Mouse (Mus musculus) left cerebral cortex, adult 11 months (tissue): ENCODE data around the gene Rab31.

Experiments used
- DNase-seq: peaks from one replicate; pipeline ENCODE4 v3.0.0; 2022; ENCODE audit warnings: low spot score

Rab31 gene

DNA sequence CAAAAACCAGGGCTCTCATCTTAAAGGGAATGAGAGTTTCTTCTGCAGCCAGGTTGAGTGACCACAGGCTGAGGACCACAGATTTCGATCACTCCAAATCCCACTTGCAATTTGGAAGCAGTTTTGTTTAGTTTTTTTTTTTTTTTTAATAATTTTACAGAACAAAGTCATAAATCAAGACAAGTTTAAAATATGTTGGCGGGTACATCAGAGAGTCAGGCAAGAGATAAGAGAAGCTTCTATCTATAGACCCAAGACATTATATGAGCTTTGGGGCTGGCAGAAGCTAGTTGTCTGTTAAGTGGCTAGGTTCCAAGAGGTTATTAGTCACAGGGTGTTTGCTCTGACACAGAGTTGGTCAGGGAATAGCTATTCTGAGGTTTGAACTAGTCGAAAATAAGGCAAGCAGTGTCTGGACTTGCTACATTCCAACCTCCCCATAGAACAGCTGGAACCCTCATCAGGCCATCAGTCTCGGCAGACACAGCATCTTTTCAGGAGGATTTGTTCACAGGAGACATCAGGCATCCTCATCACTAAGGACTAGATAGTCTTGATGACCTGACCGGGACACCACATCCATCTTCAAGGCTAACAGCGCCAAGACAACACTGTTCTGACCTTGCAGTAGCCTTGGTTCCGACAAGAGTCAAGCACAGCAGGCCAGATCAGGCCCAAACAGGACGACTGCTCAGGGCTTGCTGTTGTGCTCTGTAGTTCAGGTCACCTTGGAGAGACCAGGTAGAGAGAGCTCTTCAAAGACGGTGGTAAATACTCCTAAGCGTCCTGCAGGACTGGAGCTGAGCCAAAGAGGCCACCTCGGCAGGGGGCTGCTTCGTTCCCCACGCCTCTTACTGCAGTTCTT, 68.8 kb downstream of the Rab31 start:
- DNase-seq: no peak

DNA sequence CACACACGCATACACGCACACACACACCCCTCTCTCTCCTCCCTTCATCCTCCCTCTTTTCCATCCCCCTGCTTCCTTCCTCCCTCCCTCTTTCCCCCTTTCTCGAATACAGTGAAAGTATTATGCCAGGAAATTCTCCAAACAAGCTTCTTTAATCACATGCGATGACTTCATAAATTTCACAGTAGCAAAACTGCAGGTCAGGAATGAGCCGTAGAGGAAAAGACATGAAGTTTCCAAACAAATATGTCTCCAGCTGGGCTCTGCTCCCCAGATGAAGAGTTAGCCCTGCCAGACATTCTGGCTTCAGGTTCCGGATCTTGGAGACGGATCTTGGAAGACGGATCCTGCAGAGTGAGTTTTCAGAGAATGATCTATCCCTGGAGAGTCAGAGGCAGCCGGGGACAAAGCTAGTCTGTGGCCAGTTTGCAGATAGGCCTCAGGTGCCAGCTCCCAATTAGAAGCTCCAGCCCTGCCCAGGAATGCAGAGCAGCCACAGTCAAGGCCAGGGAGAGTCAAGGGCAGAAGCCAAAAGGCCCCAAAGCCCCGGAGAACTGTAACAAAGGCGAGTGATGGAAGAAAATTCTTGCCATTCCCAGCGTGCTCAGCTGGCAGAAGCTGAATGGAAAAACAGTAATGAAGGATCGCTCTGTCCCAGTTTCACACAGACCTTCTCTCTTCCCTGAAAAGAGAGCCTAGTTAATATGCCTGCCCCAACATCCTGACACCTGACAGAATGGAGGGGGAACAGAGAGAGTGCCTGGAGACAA, 70.6 kb downstream of the Rab31 start:
- DNase-seq: peak; percentile 50

DNA sequence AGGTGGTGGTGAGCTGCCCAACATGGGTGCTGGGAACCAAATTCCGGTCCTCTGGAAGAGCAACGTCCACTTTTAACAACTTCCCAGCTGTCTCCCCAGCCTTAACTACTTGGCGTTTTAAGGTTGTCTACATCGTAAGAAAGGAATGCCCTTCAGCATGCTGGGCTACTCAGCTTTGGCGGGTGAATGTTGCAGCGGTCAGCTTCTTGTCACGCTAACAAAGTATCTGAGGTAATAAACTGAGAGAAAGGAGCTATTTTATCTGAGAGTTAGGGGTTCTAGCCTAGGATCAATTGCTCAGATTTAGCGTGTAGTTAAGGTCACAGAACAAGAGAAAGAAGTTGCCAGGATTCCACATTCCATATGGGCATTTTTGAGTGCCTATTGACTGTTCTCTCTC, 71.2 kb downstream of the Rab31 start:
- no peak for DNase-seq

DNA sequence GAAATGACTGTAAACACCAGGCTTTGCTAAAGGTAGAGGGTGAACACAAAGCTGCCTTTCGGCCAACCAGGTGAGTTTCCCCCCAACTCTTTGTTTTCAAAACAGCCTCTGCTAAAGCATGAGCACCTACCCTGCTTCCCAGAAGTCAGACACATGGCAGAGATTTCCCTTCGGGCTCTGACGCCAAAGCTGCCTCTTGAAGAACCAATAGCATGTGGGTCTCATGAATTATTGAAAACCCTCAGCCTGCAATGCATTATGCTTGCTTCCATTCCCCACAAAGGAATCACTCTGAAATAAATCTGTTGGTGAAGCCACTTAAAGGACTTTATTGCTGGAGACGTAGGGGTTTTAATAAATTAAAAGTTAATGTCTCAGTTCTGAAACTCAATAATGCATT, 72.5 kb downstream of the Rab31 start:
- DNase-seq: no peak

DNA sequence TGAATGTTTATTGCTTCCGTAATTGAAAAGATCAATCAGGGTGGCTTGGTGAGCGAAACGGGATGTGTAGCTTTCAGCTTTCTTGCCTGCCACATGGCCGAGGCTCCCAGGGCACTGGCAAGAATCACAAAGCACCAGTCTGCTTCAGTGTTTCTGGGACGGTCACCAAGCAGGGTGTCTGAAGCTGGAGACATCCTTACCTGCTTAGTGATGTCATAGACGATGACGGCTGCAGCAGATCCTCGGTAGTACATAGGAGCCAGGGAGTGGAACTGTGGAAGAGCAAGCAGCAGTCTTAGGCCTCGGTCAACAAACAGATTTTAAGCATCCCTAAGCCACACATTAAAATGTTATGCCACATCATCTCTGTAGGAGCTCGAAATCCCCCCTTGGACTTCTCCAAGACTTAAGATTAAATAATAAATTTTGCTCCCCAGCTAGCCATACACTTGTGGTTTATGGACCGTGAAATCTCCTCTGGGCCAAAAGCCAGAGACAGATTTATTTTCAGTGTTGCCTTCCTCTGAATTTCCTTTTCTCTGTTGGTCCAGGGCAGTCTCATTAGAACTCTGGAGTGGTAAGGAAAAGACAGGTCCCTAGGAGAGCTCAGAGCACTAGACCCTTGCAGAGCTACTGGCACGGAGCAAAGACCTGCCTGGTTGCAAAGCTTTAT, 74.6 kb downstream of the Rab31 start:
- DNase-seq: no peak

DNA sequence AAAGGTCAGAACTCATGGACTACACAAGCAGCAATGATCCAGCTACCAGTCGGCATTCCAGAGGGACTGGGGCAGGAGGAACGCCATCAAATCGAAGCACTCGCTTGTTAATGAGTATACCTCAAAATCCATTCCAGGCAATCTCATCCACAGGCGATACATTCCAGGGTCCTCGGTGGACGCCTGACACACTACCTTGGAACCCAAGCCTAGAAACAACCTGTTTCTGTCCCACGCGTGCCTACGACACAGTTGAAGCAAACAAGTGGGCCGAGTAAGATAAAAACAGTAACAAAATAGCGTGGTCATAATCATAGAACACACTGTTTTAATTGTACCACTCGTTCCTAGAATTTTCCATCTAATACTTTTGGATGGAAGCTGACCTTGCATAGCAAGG, 75.6 kb downstream of the Rab31 start:
- no peak for DNase-seq

DNA sequence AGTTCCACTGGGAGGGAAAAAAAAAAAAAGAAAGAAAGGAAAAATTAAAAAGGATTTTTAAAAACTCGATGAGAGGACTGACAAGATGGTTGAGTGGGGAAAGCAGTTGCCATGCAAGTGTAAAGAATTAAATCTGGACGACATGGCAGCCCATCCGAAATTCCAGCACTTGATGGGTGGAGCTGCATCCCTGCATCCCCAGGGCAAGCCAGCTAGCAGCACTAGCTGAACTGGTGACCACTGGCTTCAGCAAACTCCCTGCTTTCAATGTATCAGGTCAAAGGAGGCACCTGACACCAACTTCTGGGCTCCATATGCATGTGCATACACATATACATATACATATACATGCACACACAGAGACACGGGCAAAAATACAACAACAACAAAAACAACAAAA, 80.3 kb downstream of the Rab31 start:
- DNase-seq: no peak

DNA sequence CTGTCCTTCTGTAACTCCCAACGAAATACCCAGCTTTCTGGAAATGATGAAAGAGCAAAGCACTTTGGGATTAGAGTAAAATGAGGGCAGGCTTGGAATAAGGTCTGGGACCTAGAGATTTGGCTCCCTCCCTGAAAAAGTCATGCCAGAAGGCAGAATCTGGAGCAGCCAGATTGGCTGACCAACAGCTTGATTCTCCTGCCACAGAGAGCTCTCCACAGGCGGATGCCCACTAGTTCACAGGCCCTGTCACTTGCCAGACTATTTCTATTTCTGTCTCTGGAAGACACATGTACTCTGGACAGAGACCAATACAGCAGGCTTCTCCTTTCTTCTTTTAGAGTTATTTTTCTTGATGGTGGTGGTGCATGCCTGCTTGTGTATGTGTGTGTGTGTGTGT, 88.8 kb downstream of the Rab31 start:
- no peak for DNase-seq

DNA sequence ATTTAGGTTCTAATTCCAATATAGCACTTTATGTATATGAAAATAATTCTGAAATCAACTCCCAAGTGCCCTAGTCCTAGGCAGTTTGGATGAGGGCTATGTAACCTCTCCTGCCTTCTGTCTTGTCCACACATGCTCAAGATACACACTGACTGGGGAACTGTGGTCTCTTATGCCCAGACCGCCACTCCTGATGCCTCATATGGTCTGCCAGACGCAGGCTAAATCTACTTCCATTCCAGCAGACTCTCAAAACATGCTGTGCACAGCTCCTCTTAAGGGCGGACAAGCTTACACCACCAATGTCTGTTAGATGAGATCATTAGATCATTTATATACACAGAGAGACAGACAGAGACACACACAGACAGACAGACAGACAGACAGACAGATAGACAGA, 89.2 kb downstream of the Rab31 start:
- DNase-seq: no peak

DNA sequence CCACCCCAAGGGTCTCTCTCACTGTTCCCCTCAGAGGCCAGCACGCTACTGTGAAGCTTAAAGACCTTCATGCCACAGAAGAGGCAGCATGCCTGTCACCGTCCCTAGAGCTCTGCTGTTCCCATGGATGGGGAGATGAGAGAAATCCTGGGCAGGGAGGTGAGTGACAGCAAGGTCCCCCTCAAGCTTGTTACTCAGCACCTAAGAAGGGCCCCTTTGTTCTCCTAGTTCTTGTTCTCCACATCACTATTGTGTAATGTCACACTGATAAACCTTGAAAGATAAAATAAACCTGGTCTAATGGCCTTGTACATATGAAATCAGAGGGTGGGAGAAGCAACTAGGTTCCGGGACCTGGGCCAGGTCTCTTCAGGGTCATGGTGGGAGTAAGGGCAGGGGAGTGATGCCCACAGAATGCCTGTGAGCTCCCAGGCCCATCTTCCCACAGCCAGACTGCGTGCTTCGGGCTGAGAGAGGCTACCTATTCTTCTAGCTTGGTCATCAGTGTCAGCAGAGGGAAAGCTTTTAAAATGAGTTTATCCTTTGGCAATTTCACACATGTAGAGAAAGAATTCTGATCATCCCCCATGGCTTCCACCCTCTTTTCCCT, 90.4 kb downstream of the Rab31 start:
- no peak for DNase-seq

DNA sequence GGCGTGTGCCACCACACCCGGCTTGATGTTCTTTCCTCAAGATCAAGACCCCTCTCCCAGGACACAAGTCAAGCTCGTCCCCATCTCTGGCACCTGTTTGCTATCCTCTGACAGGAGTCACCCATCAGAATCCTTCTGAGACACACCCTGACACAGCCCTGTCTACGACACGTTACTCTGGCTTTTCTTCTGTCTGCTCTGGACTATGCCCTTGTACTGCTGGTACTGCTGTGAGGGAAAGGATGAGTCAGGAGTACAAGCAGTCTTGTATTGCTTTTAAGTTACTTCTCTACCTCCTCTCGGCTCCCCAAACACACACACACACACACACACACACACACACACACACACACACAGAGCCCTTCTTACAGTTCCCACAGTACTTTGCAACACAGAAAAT, 91.0 kb downstream of the Rab31 start:
- DNase-seq: no peak

DNA sequence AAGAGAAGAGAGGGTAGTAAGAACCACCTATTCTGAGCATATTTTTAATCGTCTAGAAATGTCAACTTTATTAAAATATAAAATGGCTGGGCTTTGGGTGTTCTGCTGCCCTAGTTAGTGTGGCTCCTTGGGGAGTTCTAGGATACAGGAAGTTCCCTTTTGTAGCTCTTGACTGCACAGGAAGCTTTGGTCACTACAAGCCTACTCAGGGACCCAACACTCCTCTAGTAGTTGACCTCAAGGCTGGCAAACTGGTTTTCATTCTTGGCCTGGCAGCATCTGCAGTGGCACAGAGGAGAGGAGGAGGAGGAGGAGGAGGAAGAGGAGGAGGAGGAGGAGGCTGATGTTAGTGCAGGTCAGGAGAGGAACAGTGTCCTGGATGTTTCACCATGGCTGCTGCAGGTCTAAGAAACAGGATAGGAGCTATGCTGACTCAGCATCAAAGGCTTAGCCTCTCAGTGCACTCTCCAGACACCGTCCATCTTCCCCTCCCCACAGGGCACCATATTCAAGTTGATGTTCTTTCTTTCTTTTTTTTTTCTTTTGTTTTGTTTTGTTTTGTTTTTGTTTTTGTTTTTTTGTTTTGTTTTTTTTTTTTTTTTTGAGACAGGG, 91.6 kb downstream of the Rab31 start:
- DNase-seq: no peak

DNA sequence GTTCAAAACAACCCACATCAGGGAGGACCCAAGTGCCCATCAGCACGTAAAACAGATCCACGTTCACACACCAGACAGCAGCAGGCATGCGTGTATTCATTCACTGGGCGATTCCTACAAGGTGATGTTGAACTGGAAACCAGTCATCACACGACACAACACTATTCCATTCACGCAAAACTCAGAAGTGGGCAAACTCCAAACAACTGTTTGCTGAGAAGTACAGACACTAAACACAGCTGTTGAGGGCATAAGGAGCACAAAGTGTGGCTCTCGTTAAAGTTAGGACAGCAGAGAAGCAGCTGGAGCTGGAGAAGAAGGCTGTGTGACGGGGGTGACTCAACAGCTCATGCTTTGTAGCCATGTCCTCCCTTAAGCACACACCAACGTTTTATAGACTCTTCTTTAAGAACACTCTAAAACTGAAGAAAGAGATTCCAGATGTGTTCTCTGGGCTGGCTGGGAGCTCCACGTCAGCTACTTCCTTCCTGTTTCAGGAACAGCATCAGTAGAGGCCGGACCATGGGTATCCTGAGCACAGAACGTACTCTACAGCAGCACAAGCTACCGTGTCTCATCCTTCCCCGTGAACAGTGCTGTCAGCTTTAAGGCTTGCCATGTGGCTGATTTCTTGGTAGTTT, 92.6 kb downstream of the Rab31 start:
- no peak for DNase-seq

DNA sequence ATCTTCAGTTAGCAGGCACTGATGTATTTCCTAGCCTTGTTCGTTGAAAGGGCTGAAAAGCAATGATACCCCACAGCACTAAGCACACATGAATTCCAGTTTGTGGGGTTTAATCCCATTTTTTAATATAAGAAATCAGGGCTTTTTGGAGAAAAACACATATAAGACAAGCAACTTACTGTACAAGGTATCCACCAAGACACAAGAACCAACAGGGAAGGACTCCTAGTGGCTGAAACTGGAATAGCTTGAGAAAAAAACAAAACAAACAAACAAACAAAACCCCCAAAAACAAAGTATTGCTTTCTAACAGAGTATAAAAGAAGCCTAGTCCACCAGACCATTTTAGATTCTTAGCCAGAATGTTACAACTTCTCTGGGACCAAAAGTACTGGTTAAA, 94.8 kb downstream of the Rab31 start:
- DNase-seq: no peak

DNA sequence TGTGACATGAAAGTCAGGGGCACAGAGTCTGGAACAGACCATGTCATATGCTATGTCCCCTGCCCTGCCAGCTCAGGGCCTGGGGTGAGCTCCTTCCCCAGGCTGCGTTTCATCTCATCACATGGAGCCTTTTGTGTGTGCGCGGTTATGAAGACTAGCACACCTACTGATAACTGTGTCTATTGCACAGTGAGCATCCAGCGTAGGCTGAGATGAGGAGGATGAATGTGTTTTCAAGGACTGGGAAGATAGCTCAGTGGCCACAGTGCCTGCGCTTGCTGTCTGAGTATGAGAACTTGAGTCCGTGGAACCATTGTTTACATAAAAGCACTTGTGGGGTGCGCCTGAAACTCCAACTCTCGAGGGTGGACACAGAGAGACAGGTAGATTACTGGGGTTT, 96.0 kb downstream of the Rab31 start:
- no peak for DNase-seq

DNA sequence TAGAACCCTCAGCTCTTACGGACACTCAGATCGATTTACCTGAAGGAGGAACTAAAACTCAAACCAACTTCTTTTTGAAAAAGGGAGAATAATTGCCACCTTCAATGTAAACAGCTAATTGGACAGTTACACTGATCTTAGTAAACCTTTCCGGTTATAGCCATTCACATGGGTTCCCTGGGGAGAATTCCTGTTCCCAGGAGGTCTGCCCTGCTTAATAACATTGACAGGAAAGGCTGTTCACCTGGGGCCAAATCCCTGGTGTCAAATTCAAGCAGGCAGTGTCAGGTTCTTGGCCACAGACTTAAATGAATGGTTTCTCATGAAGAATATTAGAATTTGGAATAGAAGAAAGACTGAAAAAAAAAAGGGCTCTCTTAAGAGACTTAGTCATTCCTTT, 96.6 kb downstream of the Rab31 start:
- no peak for DNase-seq

DNA sequence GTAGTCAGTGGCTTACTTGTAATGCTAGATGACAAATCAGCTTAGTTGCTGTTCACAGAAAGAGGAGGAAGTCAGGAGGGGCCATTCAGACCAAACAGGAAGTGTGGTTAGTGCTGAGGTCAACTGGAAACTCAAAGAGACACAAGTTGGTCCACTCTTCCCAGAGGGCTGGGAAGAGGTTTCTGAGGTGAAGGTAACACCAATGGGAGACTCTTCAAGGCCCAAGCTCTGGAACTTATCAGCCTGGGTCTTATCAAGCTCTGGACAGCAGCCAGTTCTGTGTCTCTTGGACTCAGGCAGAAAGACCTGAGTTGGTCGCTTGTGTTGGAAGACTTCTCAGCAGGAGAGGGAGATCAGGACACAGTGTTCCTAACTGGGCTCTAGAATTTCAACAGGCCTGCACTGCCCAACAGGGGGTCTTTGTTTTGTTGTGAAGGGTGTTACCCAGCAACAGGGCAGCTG, 97.8 kb downstream of the Rab31 start:
- DNase-seq: no peak

DNA sequence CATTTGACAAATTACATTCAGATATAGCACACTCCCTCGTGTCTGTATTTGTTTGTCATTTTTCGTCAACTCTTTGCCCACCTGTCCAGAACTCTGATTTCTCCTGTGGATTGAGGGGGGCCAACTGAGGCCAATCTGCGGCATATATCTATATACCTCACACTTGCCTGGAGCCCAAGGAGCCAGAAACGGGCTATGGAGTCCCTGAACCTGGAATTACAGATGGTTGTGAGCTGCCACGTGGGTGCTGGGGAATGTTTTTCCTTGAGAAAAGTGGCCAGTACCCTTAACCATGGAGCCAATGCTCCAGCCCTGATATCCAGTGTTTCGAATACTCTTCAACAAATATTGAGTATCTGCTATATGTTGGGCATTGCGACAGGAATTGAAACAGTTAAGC, 99.6 kb downstream of the Rab31 start:
- DNase-seq: no peak

DNA sequence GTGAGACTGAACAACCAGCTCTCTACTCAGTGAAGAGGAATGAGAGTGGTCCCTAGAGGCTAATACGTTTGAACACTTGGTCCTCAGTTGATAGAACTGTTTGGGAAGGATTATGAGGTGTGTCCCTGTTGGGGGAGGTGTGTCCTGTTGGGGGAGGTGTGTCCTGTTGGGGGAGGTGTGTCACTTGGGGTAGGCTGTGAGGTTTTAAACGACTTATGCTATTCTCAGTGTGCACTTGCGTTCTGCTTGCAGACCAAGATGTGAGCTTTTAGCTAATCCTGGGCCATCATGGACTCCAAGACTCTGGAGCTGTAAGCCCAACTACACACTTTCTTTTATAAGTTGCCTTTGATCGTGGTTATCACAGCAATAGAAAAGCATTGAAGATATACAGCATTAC, 103.5 kb downstream of the Rab31 start:
- no peak for DNase-seq

DNA sequence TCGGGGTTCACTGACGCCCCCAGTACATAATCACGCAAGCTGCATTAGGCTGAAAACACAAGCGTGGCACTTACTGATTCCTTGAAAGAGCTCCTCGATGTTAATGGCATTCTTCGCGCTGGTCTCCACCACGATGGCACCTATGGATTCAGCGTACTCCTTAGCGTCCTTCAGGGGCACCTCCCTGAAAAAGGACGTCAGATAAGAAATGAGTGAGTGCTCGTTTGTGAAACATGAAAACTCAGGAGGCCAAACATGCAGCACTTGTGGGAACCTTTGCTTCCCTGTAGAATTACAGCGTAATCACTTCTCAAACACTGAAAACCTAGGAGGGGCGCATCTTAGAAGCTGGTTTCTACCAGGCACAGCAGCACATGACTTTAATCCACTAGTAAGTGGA, 104.8 kb downstream of the Rab31 start:
- no peak for DNase-seq

DNA sequence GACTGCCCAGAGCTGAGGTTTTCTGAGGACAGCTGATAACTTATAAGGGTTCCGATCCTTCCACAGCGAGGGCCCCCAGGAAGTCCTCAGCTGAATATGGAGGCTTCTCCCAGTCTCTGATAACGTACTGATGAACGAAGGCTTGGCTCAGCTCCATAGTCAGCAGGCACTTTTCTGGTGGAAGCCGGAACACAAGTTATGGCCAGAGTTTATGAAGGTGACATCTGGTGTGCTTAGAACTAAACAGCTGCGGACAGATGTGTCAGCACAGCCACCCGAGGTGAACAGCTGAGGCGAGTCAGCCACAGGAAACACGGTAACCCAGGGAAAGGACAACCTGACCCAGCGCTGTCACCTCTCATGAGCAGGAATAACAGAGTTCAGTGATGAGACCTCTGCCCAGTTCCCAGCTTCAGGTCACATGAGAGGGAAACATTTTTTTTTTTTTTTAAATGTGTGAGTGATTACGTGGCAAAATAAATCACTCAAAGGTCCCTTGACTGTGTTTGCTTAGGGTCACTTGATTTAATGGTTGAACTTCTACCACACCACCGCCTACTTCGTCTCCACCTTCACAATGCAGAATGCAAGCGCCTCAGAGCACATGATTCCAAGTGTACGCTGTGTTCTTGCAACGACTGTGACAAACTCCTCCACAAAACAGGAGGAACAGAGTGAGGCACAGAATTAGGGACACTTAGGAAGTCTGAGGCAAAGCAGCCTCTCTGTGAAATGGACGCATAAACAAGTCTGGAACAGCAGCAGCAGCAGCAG, 106.0 kb downstream of the Rab31 start:
- no peak for DNase-seq
